Mouse (Mus musculus) heart, postnatal 36 days (tissue): ENCODE data around the gene Slc5a11. TPM values are rescaled to one million over a fixed set of nuclear protein-coding genes. Genes with fewer than 3 reads are reported as not detected.

Experiments
- total RNA-seq, 2 experiments: library from RNA; stranded (reverse); gene quantifications; 2 replicates each; pipeline ENCODE4 v1.2.3; 2021

Slc5a11 gene
- total RNA-seq, 2 experiments from 2014 or later = not detected

Other genes starting within 250 kb of the Slc5a11 start
- gene Rbbp6, start 249.1 kb upstream of the Slc5a11 start, total RNA-seq = 10 to 100 TPM; 22.1 to 33.0 TPM
- 10 to 100 TPM; 32.6 to 36.9 TPM for gene Tnrc6a, start 90.9 kb upstream of the Slc5a11 start, total RNA-seq
- gene Lcmt1, start 155.0 kb downstream of the Slc5a11 start, total RNA-seq = 10 to 100 TPM; 19.3 to 24.8 TPM
- 10 to 100 TPM; 18.5 to 20.7 TPM for gene Arhgap17, start 155.1 kb downstream of the Slc5a11 start, total RNA-seq
- 1 to 10 TPM; 3.5 to 5.5 TPM for gene Aqp8, start 247.5 kb downstream of the Slc5a11 start, total RNA-seq